In the genomic region with DNA sequence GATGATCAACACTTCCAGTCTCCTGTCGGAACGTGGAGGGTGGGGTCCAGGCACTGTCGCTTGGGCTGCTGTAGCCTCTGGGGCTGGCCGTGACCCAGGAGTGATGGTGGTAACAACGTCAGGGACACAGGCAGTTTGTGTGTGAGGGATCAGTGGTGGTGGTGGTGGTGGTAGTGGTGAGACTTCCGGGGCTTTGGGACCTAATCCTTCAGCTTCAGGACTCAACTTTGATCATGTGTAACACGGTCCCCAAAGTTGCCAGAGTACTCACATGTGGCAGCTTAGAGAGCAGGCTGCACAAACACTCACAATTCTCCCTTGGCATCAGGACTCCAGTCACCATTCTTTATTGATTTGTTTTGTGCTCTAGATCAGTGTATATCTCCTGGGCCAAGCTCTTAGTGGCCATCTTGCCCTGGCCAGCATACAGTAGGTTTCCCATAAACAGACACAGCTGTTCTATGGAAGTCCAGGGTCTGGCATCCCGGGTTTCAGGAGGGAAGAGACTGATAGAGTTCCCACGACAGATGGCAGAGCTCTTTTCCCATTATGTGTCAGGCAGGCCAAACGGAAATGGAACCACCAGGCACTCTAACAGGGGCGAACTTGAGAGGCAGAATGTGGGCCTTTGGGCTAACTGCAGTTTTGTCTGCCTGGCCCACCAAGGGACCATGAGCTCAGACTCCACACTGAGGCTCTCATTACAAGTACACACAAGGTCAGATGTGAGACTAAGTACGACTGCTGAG, we compare ENCODE assay signal across 8 mouse cellular contexts. TPM values are rescaled to one million over a fixed set of nuclear protein-coding genes. Genes with fewer than 3 reads are reported as not detected.
A peak's percentile ranks its signal among the peaks of the same experiment; 100 is the strongest.
DNase-seq lines count a peak whose midpoint lies in the region; ATAC-seq and TF ChIP-seq lines count a peak whose summit lies in the region.

No protein-coding gene starts in this region.

- peak overlapping the region; percentile 87 for H3K9ac ChIP-seq in lung, embryonic 14.5 days
- peak overlapping the region; percentile 95 for H3K9ac ChIP-seq in forebrain, embryonic 16.5 days (replicated peaks; ENCODE audit: low read depth, low read length)
- peak overlapping the region; percentile 86 for H3K9ac ChIP-seq in liver, embryonic 16.5 days (ENCODE audit: low read depth, low read length)

- H3K36me3 ChIP-seq in lung, embryonic 14.5 days (ENCODE audit: insufficient read depth): peaks cover 43% of the 10 kb centered on the region
- peaks cover 23% of the 10 kb centered on the region for H3K36me3 ChIP-seq in forebrain, embryonic 16.5 days (ENCODE audit: control insufficient read depth, insufficient read depth)
- H3K36me3 ChIP-seq in liver, embryonic 16.5 days (ENCODE audit: control insufficient read depth, insufficient read depth): peaks cover 2% of the 10 kb centered on the region; the same call in 1 of the 2 replicates

- peak overlapping the region; percentile 87 for H3K4me3 ChIP-seq in lung, embryonic 14.5 days (ENCODE audit: low read depth, low read length)
- H3K4me3 ChIP-seq in forebrain, embryonic 16.5 days (replicated peaks; ENCODE audit: low read length): peak overlapping the region; percentile 91
- H3K4me3 ChIP-seq in liver, embryonic 16.5 days (ENCODE audit: low read depth, low read length): peak overlapping the region; percentile 86

- H3K9me3 ChIP-seq in lung, embryonic 14.5 days (ENCODE audit: low read depth, low read length): no peaks in the 10 kb centered on the region
- H3K9me3 ChIP-seq in forebrain, embryonic 16.5 days (ENCODE audit: control insufficient read depth, low read length): no peaks in the 10 kb centered on the region
- H3K9me3 ChIP-seq in liver, embryonic 16.5 days (replicated peaks; ENCODE audit: control insufficient read depth, low read length): no peaks in the 10 kb centered on the region

- no peaks in the 10 kb centered on the region for H3K27me3 ChIP-seq in lung, embryonic 14.5 days (ENCODE audit: insufficient read depth, low read length)
- no peaks in the 10 kb centered on the region for H3K27me3 ChIP-seq in forebrain, embryonic 16.5 days (replicated peaks; ENCODE audit: control insufficient read depth, insufficient read depth, low read length)
- H3K27me3 ChIP-seq in liver, embryonic 16.5 days (ENCODE audit: control insufficient read depth, insufficient read depth, low read depth, low read length): no peaks in the 10 kb centered on the region

- 3% methylated on average over 12 of the region's 12 CpGs for WGBS in lung, embryonic 14.5 days
- 5% methylated on average over 12 of the region's 12 CpGs for whole genome bisulfite sequencing in forebrain, embryonic 16.5 days
- WGBS in liver, embryonic 16.5 days (ENCODE audit: insufficient replicate concordance): 5% methylated on average over 12 of the region's 12 CpGs

- no peak; the same call in 1 of the 2 replicates for ATAC-seq in cerebellum, adult (ENCODE audit: insufficient number of reproducible peaks, low FRiP score, low TSS enrichment)
- ATAC-seq in lung, embryonic 14.5 days (ENCODE audit: insufficient read depth): peak; percentile 11; the same call in 1 of the 2 replicates
- peak; percentile 9 for ATAC-seq in forebrain, embryonic 16.5 days
- 0 out of 2 replicates have a peak, but pooled peaks have one; percentile 1 for ATAC-seq in liver, embryonic 16.5 days (ENCODE audit: low read depth)

- peaks cover 18% of the 10 kb centered on the region for H3K4me1 ChIP-seq in lung, embryonic 14.5 days (ENCODE audit: insufficient read depth)
- peaks cover 27% of the 10 kb centered on the region for H3K4me1 ChIP-seq in forebrain, embryonic 16.5 days (replicated peaks; ENCODE audit: control insufficient read depth, insufficient read depth, low read length)
- peaks cover 31% of the 10 kb centered on the region for H3K4me1 ChIP-seq in liver, embryonic 16.5 days (ENCODE audit: control insufficient read depth, low read depth, low read length)

- H3K4me2 ChIP-seq in lung, embryonic 14.5 days: peak overlapping the region; percentile 77
- peak overlapping the region; percentile 75 for H3K4me2 ChIP-seq in forebrain, embryonic 16.5 days (ENCODE audit: low read length)
- H3K4me2 ChIP-seq in liver, embryonic 16.5 days (ENCODE audit: low read depth, low read length): peak overlapping the region; percentile 89

- TF ChIP-seq CTCF in lung, embryonic 14.5 days (IDR thresholded peaks at IDR 0.05; ENCODE audit: low read depth): no peak

- H3K27ac ChIP-seq in lung, embryonic 14.5 days (ENCODE audit: low read depth): peak overlapping the region; percentile 83
- H3K27ac ChIP-seq in forebrain, embryonic 16.5 days (ENCODE audit: low read length): peak overlapping the region; percentile 80
- peak overlapping the region; percentile 79 for H3K27ac ChIP-seq in liver, embryonic 16.5 days (ENCODE audit: low read length)

- peak; percentile 50 for DNase-seq in cerebellum, adult 9-11 months
- no peak for DNase-seq in lung, embryonic 14.5 days
- DNase-seq in lung, adult 18-20 months: no peak
- DNase-seq in urinary bladder, postnatal 4 days (ENCODE audit: low spot score in 2 of 2): no peak
- DNase-seq in adrenal gland, postnatal 25 days: no peak

RNA-seq across cellular contexts. Expression of gene Flii, which starts 0.5 kb away (rescaled TPM):
- polyA plus RNA-seq in lung, embryonic 14.5 days (2014; fragmentation: Nextera tagmentation; extraction: Ambion mirVana): 86.2 and 88.6 TPM in 2 replicates
- 82.9 and 85.7 TPM in 2 replicates for polyA plus RNA-seq in forebrain, embryonic 16.5 days (2015; fragmentation: Nextera tagmentation; extraction: Ambion mirVana)
- polyA plus RNA-seq in liver, embryonic 16.5 days (2015; fragmentation: Nextera tagmentation; extraction: Ambion mirVana): 28.0 and 29.7 TPM in 2 replicates
- 167 and 175 TPM in 2 replicates for total RNA-seq in adrenal gland, postnatal 25 days (2021)

RNA-seq across cellular contexts. Expression of gene Mief2, which starts 0.6 kb away (rescaled TPM):
- polyA plus RNA-seq in lung, embryonic 14.5 days (2014; fragmentation: Nextera tagmentation; extraction: Ambion mirVana): 12.9 and 15.3 TPM in 2 replicates
- polyA plus RNA-seq in forebrain, embryonic 16.5 days (2015; fragmentation: Nextera tagmentation; extraction: Ambion mirVana): 25.5 and 25.7 TPM in 2 replicates
- polyA plus RNA-seq in liver, embryonic 16.5 days (2015; fragmentation: Nextera tagmentation; extraction: Ambion mirVana): 2.2 and 2.3 TPM in 2 replicates
- total RNA-seq in adrenal gland, postnatal 25 days (2021): 39.8 and 45.0 TPM in 2 replicates

RNA-seq across cellular contexts. Expression of gene Llgl1, which starts 28.0 kb away (rescaled TPM):
- polyA plus RNA-seq in lung, embryonic 14.5 days (2014; fragmentation: Nextera tagmentation; extraction: Ambion mirVana): 64.6 and 69.6 TPM in 2 replicates
- polyA plus RNA-seq in forebrain, embryonic 16.5 days (2015; fragmentation: Nextera tagmentation; extraction: Ambion mirVana): 78.7 and 86.9 TPM in 2 replicates
- polyA plus RNA-seq in liver, embryonic 16.5 days (2015; fragmentation: Nextera tagmentation; extraction: Ambion mirVana): 14.5 and 14.7 TPM in 2 replicates
- total RNA-seq in adrenal gland, postnatal 25 days (2021): 25.6 and 28.6 TPM in 2 replicates

RNA-seq across cellular contexts. Expression of gene Top3a, which starts 49.6 kb away (rescaled TPM):
- polyA plus RNA-seq in lung, embryonic 14.5 days (2014; fragmentation: Nextera tagmentation; extraction: Ambion mirVana): 20.2 and 22.2 TPM in 2 replicates
- polyA plus RNA-seq in forebrain, embryonic 16.5 days (2015; fragmentation: Nextera tagmentation; extraction: Ambion mirVana): 11.5 and 12.2 TPM in 2 replicates
- polyA plus RNA-seq in liver, embryonic 16.5 days (2015; fragmentation: Nextera tagmentation; extraction: Ambion mirVana): 5.5 and 6.2 TPM in 2 replicates
- total RNA-seq in adrenal gland, postnatal 25 days (2021): 13.2 and 13.7 TPM in 2 replicates

RNA-seq across cellular contexts. Expression of gene Smcr8, which starts 49.8 kb away (rescaled TPM):
- polyA plus RNA-seq in lung, embryonic 14.5 days (2014; fragmentation: Nextera tagmentation; extraction: Ambion mirVana): 6.6 and 8.3 TPM in 2 replicates
- polyA plus RNA-seq in forebrain, embryonic 16.5 days (2015; fragmentation: Nextera tagmentation; extraction: Ambion mirVana): 7.0 and 7.8 TPM in 2 replicates
- polyA plus RNA-seq in liver, embryonic 16.5 days (2015; fragmentation: Nextera tagmentation; extraction: Ambion mirVana): 3.3 and 3.6 TPM in 2 replicates
- total RNA-seq in adrenal gland, postnatal 25 days (2021): 27.0 and 27.5 TPM in 2 replicates
